Mouse (Mus musculus) C2C12 (cell line): ENCODE measurements around the gene Etnk2.

Source experiments
- CEBPB ChIP-seq: IDR thresholded peaks from one replicate; pipeline ENCODE4 v1.6.1; 2011; ENCODE audit warnings: low read depth, mild to moderate bottlenecking, control low read depth, moderate library complexity
- CTCF ChIP-seq: IDR thresholded peaks from one replicate; pipeline ENCODE4 v1.5.1; 2011; ENCODE audit not compliant: control insufficient read depth, insufficient read depth, insufficient read length
- FOSL1 ChIP-seq: IDR thresholded peaks from one replicate; pipeline ENCODE4 v1.8.0; 2011; ENCODE audit warnings: mild to moderate bottlenecking, low read length; ENCODE audit not compliant: poor library complexity, insufficient read depth, severe bottlenecking
- MAX ChIP-seq: IDR thresholded peaks from one replicate; pipeline ENCODE4 v1.6.1; 2011; ENCODE audit warnings: mild to moderate bottlenecking, control low read depth
- MYOD1 ChIP-seq: IDR thresholded peaks from one replicate; pipeline ENCODE4 v1.6.1; 2011; ENCODE audit warnings: low read depth; ENCODE audit not compliant: control insufficient read depth, insufficient read length
- MYOG ChIP-seq: IDR thresholded peaks from one replicate; pipeline ENCODE4 v1.6.1; 2011; ENCODE audit not compliant: control insufficient read depth, insufficient read length; ENCODE audit errors: extremely low read depth
- USF1 ChIP-seq: IDR thresholded peaks from one replicate; pipeline ENCODE4 v1.6.1; 2011; ENCODE audit warnings: low read depth, mild to moderate bottlenecking, control low read depth, moderate library complexity

GRCm38 (mm10) chr1:133368644-133369043 lies 5.3 kb downstream of the Etnk2 start:
- TF ChIP-seq CTCF (no peak), USF1 (no peak), MAX (no peak), MYOD1 (no peak), CEBPB (no peak), MYOG (no peak), FOSL1 (no peak)
